Mouse (Mus musculus) naive thymus-derived CD4-positive, alpha-beta T cell, adult 2 months (primary cell): ENCODE data around the gene Lrrc55.

Experiments
- DNase-seq: peaks from one replicate; pipeline ENCODE4 v3.0.0-alpha.2; 2011; ENCODE audit warnings: low read depth

Gene Lrrc55

DNA sequence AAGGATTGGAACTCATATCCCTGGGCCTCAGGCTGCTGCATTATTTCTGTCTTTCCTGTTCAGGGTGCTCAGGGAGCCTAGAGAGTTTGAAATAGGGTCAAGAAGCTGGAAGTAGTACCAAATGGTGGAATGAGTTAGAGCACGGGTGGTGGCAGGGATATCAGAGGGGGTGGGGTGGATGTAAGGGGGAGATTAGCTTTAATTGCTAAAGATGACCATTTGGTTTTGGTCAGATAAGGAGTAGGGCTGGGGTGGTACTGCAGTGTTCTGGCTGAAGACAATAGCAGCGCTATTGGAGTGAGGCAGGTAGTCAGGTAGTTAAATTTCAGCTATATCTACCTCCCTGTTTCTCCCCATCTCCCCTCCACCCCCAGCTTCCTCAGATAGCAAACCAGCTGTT is 65.8 kb downstream of the Lrrc55 start:
- no peak for DNase-seq

DNA sequence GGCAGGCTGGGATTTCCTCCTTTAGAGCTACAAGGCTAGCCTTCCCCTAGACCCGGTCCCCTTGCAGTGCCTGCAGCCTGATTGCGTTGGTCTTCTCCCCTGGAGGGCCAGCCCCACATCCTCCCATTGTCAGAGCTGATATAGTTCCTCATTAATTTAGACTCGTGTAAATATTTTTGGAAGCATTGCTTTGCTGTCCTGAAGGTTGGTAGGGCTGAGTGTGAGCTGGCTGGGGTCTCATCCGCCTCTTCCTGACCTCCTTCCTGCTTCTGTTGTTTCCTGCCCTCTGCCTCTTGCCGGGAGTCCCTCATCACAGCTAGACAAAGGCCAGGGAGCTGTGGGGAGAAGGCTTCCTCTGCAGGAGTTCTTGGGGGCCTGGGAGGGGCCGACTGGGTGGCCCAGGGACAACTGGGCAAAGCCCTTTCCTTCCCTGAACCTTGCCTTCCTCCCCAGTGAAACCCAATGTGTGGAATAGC is 67.5 kb downstream of the Lrrc55 start:
- no peak for DNase-seq

DNA sequence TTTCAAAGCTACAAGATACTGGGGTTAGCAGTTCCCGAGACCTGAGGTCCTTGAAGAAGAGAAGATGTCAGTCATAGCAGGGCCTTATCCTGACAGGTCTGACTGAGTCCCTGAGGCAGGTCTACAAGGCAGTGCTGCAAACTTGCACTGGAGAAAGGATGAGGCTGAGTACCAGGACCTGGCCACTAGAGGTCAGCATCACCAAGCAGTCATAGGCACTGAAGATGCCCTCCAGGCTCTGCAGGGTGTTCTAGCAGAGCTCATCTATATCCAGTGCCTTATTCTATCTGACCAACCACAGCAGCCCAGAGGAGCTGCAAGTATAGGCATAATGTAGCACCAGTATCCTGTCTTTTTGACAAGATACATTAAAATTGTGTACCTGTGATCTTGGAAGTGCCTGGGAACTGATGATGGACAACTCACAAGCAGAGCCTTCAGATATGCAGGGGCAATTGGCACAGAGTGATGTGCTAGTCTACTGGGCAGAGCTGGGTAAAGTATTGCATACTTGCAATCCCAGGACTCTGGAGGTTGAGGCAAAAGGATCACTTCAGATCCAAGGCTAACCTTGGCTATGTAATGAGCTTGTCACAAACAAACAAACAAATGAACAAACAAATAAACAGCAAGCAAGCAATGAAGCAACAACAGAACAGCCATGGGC is 73.0 kb downstream of the Lrrc55 start:
- peak; percentile 39 for DNase-seq

DNA sequence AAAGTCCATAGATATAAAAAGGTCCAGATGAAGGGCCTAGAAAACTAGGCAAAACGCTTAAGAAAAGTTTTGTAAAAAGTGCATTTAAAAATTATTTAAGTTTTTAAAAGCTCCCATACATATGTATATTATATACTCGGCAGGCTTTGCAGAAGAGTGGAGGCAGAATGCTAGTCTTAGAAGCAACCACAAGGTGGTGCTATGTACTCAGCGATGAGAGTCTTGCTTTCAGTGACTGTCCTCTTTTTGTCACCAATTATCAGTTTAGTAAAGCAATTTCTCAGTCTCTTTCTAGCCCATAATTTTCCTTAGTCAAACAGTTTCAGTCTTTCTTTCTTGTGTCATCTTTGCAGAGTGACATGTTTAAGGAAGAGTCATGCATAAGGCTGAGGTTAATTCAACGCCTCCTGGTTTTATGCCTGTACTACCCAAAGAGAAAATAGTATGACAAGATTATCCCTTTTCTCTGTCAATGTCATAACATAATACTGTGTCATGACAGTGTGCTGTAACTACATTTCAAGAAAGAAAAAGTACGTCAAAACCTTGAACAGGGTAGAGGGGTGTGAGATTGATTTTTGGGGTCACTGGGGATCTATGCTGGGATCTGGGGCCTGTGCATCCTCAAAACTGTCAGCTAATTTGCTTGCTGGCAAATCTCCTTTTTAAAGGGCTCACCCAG is 73.7 kb downstream of the Lrrc55 start:
- peak; percentile 28 for DNase-seq
